ENCODE assay signal across 9 mouse cellular contexts in genomic region chr8:125254188-125255005, GRCm38 (mm10).
A peak's percentile ranks its signal among the peaks of the same experiment; 100 is the strongest.
DNase-seq lines count a peak whose midpoint lies in the region; ATAC-seq lines count a peak whose summit lies in the region.
"Had no signal": no experiment of that assay in that cellular context is flagged by ENCODE, and none has a peak within 500 bp of the region (broad histone marks: within the 10 kb centered on the region; RNA-seq: fewer than 3 reads in every experiment).

No protein-coding gene starts in this region.

- peak overlapping the region; percentile 59 for H3K4me3 ChIP-seq in forebrain, embryonic 10.5 days
- peak overlapping the region; percentile 42 to 44 for H3K4me3 ChIP-seq in heart, embryonic 14.5 days (ENCODE audit: control insufficient read depth in 1 of 2, insufficient read depth in 1 of 2, low read depth in 1 of 2, low read length in 2 of 2)
- H3K4me3 ChIP-seq in liver, embryonic 11.5 days (ENCODE audit: low read depth, low read length) = peak overlapping the region; percentile 39

- no peaks in the 10 kb centered on the region for H3K9me3 ChIP-seq in forebrain, embryonic 10.5 days
- no peaks in the 10 kb centered on the region for H3K9me3 ChIP-seq in heart, embryonic 14.5 days (ENCODE audit: control insufficient read depth, low read length)
- no peaks in the 10 kb centered on the region for H3K9me3 ChIP-seq in liver, embryonic 11.5 days (ENCODE audit: control insufficient read depth, low read length)

- peaks cover 43% of the 10 kb centered on the region for H3K4me1 ChIP-seq in forebrain, embryonic 10.5 days
- peaks cover 19 to 33% of the 10 kb centered on the region in 2 experiments for H3K4me1 ChIP-seq in heart, embryonic 14.5 days (ENCODE audit: control insufficient read depth in 2 of 2, insufficient read depth in 2 of 2, low read length in 2 of 2)
- H3K4me1 ChIP-seq in liver, embryonic 11.5 days (replicated peaks; ENCODE audit: control insufficient read depth, insufficient read depth, low read length) = peaks cover 2% of the 10 kb centered on the region; the same call in 1 of the 2 replicates

- peak overlapping the region; percentile 78 for H3K9ac ChIP-seq in heart, embryonic 14.5 days (ENCODE audit: low read length)
- peak overlapping the region; percentile 16; the same call in 1 of the 2 replicates for H3K9ac ChIP-seq in liver, embryonic 11.5 days (ENCODE audit: low read depth, low read length)

- H3K27ac ChIP-seq in forebrain, embryonic 10.5 days = peak overlapping the region; percentile 95
- H3K27ac ChIP-seq in heart, embryonic 14.5 days (replicated peaks in 1 of 2; ENCODE audit: control insufficient read depth in 1 of 2, insufficient read depth in 1 of 2, low read depth in 2 of 2, low read length in 2 of 2) = peak overlapping the region; percentile 86 to 91
- H3K27ac ChIP-seq in liver, embryonic 11.5 days (ENCODE audit: low read depth, low read length) = no peak overlapping the region

- 7% methylated on average over 23 of the region's 23 CpGs for WGBS in forebrain, embryonic 10.5 days
- WGBS in heart, embryonic 14.5 days = 18% methylated on average over 23 of the region's 23 CpGs
- WGBS in liver, embryonic 11.5 days = 31% methylated on average over 23 of the region's 23 CpGs

- peak overlapping the region; percentile 81 for H3K4me2 ChIP-seq in heart, embryonic 14.5 days (ENCODE audit: low read length)
- H3K4me2 ChIP-seq in liver, embryonic 11.5 days = peak overlapping the region; percentile 66

- no peaks in the 10 kb centered on the region; the same call in 1 of the 2 replicates for H3K27me3 ChIP-seq in forebrain, embryonic 10.5 days (ENCODE audit: poor library complexity, severe bottlenecking)
- no peaks in the 10 kb centered on the region for H3K27me3 ChIP-seq in heart, embryonic 14.5 days (ENCODE audit: control insufficient read depth, insufficient read depth, low read length)
- H3K27me3 ChIP-seq in liver, embryonic 11.5 days (replicated peaks; ENCODE audit: control insufficient read depth, insufficient read depth, low read length) = no peaks in the 10 kb centered on the region
- no peaks in the 10 kb centered on the region for H3K27me3 ChIP-seq in splenic B cell, adult 2 months (ENCODE audit: control insufficient read depth, insufficient read depth, low read length, poor library complexity, severe bottlenecking)
- H3K27me3 ChIP-seq: CH12.LX had no signal

- peak; percentile 62 for ATAC-seq in heart, embryonic 14.5 days (ENCODE audit: insufficient number of reproducible peaks, insufficient read depth, low FRiP score, low read depth)
- no peak for ATAC-seq in liver, embryonic 11.5 days (replicated peaks; ENCODE audit: low FRiP score)

- peak; percentile 64 to 69 for DNase-seq in B cell, adult 2 months
- DNase-seq in brain, embryonic 18.5 days (ENCODE audit: low read depth, low spot score) = peak; percentile 90
- peak; percentile 91 for DNase-seq in forebrain, embryonic 10.5 days (ENCODE audit: extremely low spot score, low spot score)
- peak; percentile 87 for DNase-seq in kidney, postnatal 10 days
- peak; percentile 62 for DNase-seq in liver, embryonic 11.5 days (ENCODE audit: low spot score)
- peak; percentile 39 to 61 for DNase-seq in natural killer cell, adult 2 months (ENCODE audit: low spot score in 2 of 2)
- DNase-seq in splenic B cell, adult 2 months (ENCODE audit: low read depth, low spot score) = peak; percentile 72

- no peaks in the 10 kb centered on the region for H3K36me3 ChIP-seq in forebrain, embryonic 10.5 days (replicated peaks)
- no peaks in the 10 kb centered on the region for H3K36me3 ChIP-seq in heart, embryonic 14.5 days (ENCODE audit: control insufficient read depth, insufficient read depth, low read length)
- no peaks in the 10 kb centered on the region for H3K36me3 ChIP-seq in liver, embryonic 11.5 days (ENCODE audit: control insufficient read depth, insufficient read depth, low read length)
- H3K36me3 ChIP-seq in splenic B cell, adult 2 months (ENCODE audit: control insufficient read depth, insufficient read depth, low read length, poor library complexity, severe bottlenecking) = no peaks in the 10 kb centered on the region
